Mouse (Mus musculus): Measurements from ENCODE around the gene Acvr1b. TPM values are rescaled to one million over a fixed set of nuclear protein-coding genes. Genes with fewer than 3 reads are reported as not detected.

Gene Acvr1b
- 6.6 and 7.4 TPM in 2 replicates for polyA plus RNA-seq (2015; fragmentation: Nextera tagmentation; extraction: Ambion mirVana)

DNA sequence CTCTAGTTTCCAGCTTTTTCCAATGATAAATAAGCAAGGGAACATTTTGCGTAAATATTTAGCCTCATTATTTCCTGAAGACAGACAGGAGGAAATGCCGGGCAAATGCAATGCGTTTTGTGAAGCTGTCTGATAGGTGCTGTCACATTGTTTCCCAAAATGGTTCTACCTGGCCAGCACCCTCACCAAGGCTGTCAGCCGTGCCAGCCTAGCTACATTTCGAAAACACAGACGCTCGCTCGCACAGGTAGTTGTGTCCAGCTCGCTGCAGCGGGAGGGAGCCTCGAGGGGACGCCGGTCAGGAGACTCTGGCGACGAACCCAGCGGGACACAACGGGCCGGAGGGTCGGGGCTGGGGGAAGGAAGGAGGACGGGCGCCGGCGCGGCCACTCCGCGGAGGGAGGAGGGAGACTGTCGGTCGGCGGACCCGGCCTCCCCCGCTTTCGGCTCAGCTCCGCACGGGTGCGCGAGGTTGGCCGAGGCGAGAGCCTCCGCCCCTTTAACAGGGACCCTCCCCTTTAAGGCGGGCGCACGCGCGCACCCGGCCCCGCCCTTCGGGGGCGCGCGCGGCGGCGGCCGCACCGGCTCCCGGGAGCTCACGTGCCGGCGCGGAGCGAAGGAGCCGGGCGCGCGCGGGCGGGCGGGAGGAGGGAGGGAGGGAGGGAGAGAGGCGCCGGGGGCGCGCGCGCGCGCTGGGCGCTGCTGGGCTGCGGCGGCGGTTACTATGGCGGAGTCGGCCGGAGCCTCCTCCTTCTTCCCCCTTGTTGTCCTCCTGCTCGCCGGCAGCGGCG lies at the start of gene Acvr1b:
TSS of gene Acvr1b (plus strand) at position 647 of the 791 bp plus-strand sequence.
- Histone ChIP-seq H3K27ac (ENCODE audit: low read length) (peak within 1 kb of the TSS; percentile 93), H3K4me2 (replicated peaks; ENCODE audit: low read depth, low read length) (peak within 1 kb of the TSS; percentile 81), H3K4me3 (ENCODE audit: low read depth, low read length) (peak within 1 kb of the TSS; percentile 91), H3K9ac (replicated peaks; ENCODE audit: low read depth) (peak within 1 kb of the TSS; percentile 92), H3K36me3 (ENCODE audit: insufficient read depth, low read length) (no peaks in the 10 kb centered on the region), H3K9me3 (ENCODE audit: low read length) (no peaks in the 10 kb centered on the region), H3K4me1 (ENCODE audit: insufficient read depth, low read depth, low read length) (peaks cover 18% of the 10 kb centered on the region; the same call in 1 of the 2 replicates), H3K27me3 (replicated peaks; ENCODE audit: insufficient read depth, low read length) (no peaks in the 10 kb centered on the region)
- TF ChIP-seq CTCF (IDR thresholded peaks at IDR 0.05) (no peak), EP300 (IDR thresholded peaks at IDR 0.05) (peak; percentile 98)
- ATAC-seq (peak; percentile 93), DNase-seq (ENCODE audit: low spot score) (peak; percentile 95)
- WGBS, result 1% methylated on average over 19 of the region's 87 CpGs

DNA sequence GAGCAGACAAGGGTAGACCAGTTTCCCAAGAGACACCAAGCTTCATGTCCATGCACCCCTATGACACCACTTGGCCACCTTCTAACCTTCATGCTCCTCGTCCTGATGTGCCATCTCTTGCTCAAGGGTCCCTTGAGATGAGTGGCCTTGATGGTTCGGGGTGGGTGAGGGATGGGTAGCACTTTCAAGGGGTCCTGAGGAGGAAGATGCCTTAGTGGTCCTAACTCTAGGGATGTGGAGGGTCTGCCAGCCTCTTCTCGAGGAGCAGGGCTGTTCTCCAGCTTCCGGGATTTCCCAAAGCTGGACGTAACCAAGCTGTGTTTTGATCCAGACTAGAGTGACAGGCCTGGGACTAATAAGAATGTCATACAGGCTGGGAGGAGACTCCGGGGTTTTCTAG lies 48.3 kb upstream of the Acvr1b start:
- peaks cover 8% of the 10 kb centered on the region for H3K4me1 ChIP-seq (ENCODE audit: insufficient read depth, low read depth, low read length)
- DNase-seq (ENCODE audit: low spot score), result no peak
- no peaks in the 10 kb centered on the region for H3K36me3 ChIP-seq (ENCODE audit: insufficient read depth, low read length)
- no peaks in the 10 kb centered on the region for H3K9me3 ChIP-seq (ENCODE audit: low read length)
- no peak overlapping the region for H3K4me2 ChIP-seq (replicated peaks; ENCODE audit: low read depth, low read length)
- H3K9ac ChIP-seq (replicated peaks; ENCODE audit: low read depth), result no peak overlapping the region
- WGBS, result 79% methylated on average over 6 of the region's 6 CpGs
- TF ChIP-seq CTCF (IDR thresholded peaks at IDR 0.05) (no peak), EP300 (IDR thresholded peaks at IDR 0.05) (no peak)
- H3K27ac ChIP-seq (ENCODE audit: low read length), result peak overlapping the region; percentile 77
- no peak for ATAC-seq
- H3K27me3 ChIP-seq (replicated peaks; ENCODE audit: insufficient read depth, low read length), result no peaks in the 10 kb centered on the region
- no peak overlapping the region for H3K4me3 ChIP-seq (ENCODE audit: low read depth, low read length)

DNA sequence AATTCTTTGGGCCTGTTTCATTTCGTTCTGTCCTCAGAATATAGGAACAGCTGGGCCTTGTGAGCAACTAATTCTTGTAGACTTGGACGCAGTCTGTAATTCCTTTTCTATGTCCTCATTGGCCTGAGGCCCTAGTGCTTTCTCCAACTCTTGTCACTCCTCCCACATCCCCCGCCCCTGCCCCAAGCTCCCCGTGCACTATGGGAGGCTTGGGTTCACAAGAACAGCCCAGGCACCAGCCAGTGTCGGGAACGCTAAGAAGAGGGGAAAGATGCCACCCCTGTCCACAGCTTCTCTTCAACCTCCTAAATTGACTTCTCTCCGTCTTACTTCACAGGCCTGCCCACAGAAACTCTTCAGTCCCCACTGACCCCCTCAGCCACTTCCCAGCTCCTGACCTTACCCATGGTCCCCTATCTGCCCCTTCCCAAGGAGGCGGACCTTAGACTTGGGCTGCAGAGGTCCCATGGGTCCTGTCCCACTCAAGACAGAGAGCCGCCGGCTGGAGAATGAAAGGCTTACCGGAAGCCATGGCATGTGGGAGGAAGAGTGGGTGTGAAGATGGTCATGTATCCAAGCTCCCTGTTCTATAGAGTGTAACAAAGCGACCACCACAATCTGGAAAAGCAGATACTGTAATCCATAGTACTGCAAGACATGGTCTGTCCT lies 46.9 kb upstream of the Acvr1b start:
- no peak overlapping the region for H3K9ac ChIP-seq (replicated peaks; ENCODE audit: low read depth)
- no peaks in the 10 kb centered on the region for H3K36me3 ChIP-seq (ENCODE audit: insufficient read depth, low read length)
- DNase-seq (ENCODE audit: low spot score), result peak; percentile 92
- TF ChIP-seq CTCF (IDR thresholded peaks at IDR 0.05) (no peak), EP300 (IDR thresholded peaks at IDR 0.05) (no peak)
- H3K27me3 ChIP-seq (replicated peaks; ENCODE audit: insufficient read depth, low read length), result no peaks in the 10 kb centered on the region
- WGBS, result 63% methylated on average over 12 of the region's 12 CpGs
- H3K4me1 ChIP-seq (ENCODE audit: insufficient read depth, low read depth, low read length), result peaks cover 8% of the 10 kb centered on the region
- peak; percentile 76 for ATAC-seq
- H3K4me2 ChIP-seq (replicated peaks; ENCODE audit: low read depth, low read length), result no peak overlapping the region
- H3K9me3 ChIP-seq (ENCODE audit: low read length), result no peaks in the 10 kb centered on the region
- no peak overlapping the region for H3K4me3 ChIP-seq (ENCODE audit: low read depth, low read length)
- peak overlapping the region; percentile 91 for H3K27ac ChIP-seq (ENCODE audit: low read length)

DNA sequence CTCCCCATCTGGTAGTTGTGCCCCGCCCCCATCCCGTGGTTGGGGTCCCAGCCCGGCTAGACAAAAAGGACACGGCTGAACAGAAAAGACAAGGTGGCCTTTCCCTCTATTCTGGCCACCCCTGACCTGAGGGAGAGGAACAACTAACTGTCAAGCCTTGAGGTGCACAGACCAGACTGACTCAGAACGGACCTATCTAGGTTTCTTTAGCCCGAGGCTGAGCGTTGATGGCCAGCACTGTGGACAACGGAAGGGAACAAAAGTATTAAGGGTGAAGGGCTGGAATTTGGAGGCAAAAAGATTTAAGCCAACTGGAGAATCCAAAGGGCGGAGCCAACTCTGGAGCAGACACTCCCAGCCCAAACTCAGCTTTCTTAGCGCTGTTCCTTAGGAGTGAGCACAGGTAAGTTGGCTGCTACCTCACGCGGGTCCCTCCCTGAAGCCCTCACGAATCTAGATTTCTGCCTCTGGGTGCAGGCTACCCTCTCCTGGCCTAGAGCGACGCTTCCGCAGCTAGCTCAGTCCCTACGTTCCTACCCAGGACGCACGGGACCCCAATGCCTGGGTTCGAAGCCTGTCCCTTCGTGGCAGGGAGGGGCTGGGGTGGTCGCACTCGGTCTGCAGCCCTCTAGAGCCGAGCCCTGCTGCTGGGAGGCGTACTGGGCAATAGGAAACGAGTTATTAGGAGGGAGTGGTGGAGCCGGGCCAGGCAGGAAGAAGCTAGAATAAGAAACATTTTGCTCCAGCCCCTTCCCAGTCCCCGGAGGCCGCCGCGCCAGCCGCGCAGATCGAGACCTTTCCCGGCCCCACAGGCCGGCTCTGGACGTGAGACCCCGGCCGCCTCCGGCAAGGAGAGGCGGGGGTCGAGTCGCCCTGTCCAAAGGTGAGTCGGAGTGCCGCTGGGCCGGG lies 45.4 kb upstream of the Acvr1b start, which contains the start of gene Acvrl1:
TSS of gene Acvrl1 (plus strand) at position 342 of the 909 bp plus-strand sequence.
- Histone ChIP-seq H3K36me3 (ENCODE audit: insufficient read depth, low read length) (no peaks in the 10 kb centered on the region), H3K4me2 (replicated peaks; ENCODE audit: low read depth, low read length) (peak within 1 kb of the TSS; percentile 67), H3K4me1 (ENCODE audit: insufficient read depth, low read depth, low read length) (peaks cover 18% of the 10 kb centered on the region), H3K4me3 (ENCODE audit: low read depth, low read length) (peak within 1 kb of the TSS; percentile 59), H3K27me3 (replicated peaks; ENCODE audit: insufficient read depth, low read length) (no peaks in the 10 kb centered on the region), H3K9me3 (ENCODE audit: low read length) (no peaks in the 10 kb centered on the region), H3K9ac (replicated peaks; ENCODE audit: low read depth) (peak within 1 kb of the TSS; percentile 79), H3K27ac (ENCODE audit: low read length) (peak within 1 kb of the TSS; percentile 91)
- WGBS, result 5% methylated on average over 45 of the region's 46 CpGs
- ATAC-seq (peak; percentile 50), DNase-seq (ENCODE audit: low spot score) (peak; percentile 75)
- TF ChIP-seq CTCF (IDR thresholded peaks at IDR 0.05), result no peak
- no peak for TF ChIP-seq EP300 (IDR thresholded peaks at IDR 0.05)

DNA sequence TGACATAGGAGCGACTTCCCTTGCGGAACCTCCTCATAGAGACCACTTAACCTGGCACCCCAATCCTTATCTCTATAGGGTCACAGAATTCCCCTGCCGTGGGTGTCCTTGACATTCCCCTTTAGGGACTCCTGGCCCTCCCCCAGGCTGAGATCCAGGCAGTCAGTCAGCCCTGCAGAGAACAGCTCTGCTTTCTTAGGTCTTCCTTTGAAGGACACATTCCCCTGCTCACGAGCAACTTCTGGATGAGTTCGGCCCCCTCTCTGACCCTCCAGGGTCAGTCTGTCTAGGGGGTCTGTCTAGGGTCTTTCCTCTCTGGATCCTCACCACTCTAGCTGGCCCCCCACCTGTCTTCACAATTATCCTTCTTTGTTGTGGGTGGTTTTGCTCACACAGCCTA lies 44.5 kb upstream of the Acvr1b start:
- H3K4me2 ChIP-seq (replicated peaks; ENCODE audit: low read depth, low read length), result peak overlapping the region; percentile 67
- H3K4me3 ChIP-seq (ENCODE audit: low read depth, low read length), result peak overlapping the region; percentile 59
- peak overlapping the region; percentile 91 for H3K27ac ChIP-seq (ENCODE audit: low read length)
- no peaks in the 10 kb centered on the region for H3K36me3 ChIP-seq (ENCODE audit: insufficient read depth, low read length)
- H3K9ac ChIP-seq (replicated peaks; ENCODE audit: low read depth), result peak overlapping the region; percentile 79
- DNase-seq (ENCODE audit: low spot score) (no peak), ATAC-seq (no peak)
- no peaks in the 10 kb centered on the region for H3K9me3 ChIP-seq (ENCODE audit: low read length)
- H3K27me3 ChIP-seq (replicated peaks; ENCODE audit: insufficient read depth, low read length), result no peaks in the 10 kb centered on the region
- H3K4me1 ChIP-seq (ENCODE audit: insufficient read depth, low read depth, low read length), result peaks cover 18% of the 10 kb centered on the region
- 14% methylated on average over 5 of the region's 5 CpGs for WGBS
- TF ChIP-seq EP300 (IDR thresholded peaks at IDR 0.05) (no peak), CTCF (IDR thresholded peaks at IDR 0.05) (no peak)

Data from lung, postnatal 0 days (tissue).